Mouse (Mus musculus) regulatory T cell (primary cell): ENCODE results near the gene Olig1.
"Not testable (repeated sequence)": the region's sequence is repeated elsewhere in the genome, so short reads cannot be mapped to it uniquely, and the experiment has no call there.

ENCODE experiments used
- in situ Hi-C: fragments of 300-600 bp; cut with MboI, MseI; formaldehyde crosslinking; loops from one replicate; pipeline ENCODE4 v1.15.1; 2025; ENCODE audit warnings: high pct_unique_total_duplicates

Olig1 gene

GRCm38 (mm10) chr16:91239024-91239423 is 30.5 kb upstream of the Olig1 start:
- in situ Hi-C loops: loop anchor here (5.0 kb wide), 1 partner anchor 812 kb away; no protein-coding TSS in a partner anchor

- in situ Hi-C loops: no loop called here
Observed at GRCm38 (mm10) chr16:91246292-91246691, 23.3 kb upstream of the Olig1 start.

DNA sequence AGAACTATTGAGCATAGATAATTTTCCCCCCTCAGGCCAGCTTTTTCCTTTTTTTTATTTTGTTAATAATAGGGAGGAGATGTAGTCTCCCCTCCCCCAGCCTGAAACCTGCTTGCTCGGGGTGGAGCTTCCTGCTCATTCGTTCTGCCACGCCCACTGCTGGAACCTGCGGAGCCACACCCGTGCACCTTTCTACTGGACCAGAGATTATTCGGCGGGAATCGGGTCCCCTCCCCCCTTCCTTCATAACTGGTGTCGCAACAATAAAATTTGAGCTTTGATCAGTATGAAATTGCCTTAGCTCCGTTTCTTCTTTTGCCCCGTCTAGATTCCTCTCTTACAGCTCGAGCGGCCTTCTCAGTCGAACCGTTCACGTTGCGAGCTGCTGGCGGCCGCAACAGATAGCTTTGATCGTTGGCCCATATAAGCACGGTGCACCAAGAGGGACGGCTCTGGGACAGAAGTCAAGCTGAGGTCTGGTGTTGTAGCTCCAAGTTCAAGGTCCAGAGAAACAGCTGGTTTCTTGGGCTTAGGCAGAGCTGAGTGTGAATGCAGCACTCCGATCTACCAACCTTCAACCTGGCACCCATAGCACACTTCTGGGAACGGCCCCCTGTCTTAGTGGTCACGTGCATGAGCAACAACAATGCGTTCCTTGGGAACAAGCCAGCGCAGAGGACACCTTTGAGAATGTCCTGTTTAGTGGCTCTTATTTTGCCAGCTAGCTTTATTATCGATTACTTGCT is 14.0 kb upstream of the Olig1 start:
- in situ Hi-C loops: not testable (repeated sequence)

- in situ Hi-C loops: no loop called here
Observed at GRCm38 (mm10) chr16:91258956-91259355, 10.6 kb upstream of the Olig1 start.

- in situ Hi-C loops: no loop called here
Observed at GRCm38 (mm10) chr16:91260861-91261260, 8.7 kb upstream of the Olig1 start.

DNA sequence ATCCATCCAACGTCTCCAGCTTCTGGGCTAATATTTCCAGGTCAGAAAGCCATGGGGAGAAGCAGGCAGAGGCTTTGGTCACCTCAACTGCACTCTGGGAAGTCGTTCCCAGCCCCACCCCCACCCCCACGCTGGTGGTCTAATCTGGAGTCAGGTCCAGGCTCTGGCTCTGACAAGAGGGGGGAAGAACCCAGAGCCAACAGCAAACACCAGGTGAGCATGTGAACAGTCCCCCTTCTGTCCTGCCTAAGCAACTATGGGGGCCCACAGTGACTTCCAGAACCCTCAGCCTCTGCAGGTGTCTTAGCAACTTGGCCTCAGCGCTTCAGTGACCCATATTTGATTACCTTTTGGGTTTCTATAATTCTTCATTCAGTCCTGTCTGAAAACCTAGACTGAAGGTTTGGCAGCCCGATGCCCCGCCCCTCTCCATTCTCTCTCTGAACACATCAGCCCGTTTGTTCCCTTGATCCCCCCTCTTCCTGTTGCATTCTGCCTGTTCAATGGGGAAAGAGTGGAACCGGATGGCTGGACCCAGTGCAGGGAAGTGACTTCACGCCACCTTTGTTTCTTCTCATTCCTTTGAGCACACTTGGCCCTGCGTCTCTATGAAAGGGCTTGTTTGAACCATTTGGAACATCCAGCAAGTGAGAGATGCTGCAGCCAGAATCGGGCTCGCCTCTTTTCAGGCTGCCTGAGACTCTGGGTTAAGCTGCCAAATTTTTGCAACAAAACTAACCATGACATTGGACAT is 6.9 kb upstream of the Olig1 start:
- in situ Hi-C loops: no loop called here

GRCm38 (mm10) chr16:91265972-91266371 is 3.6 kb upstream of the Olig1 start:
- in situ Hi-C loops: no loop called here

GRCm38 (mm10) chr16:91268724-91269452 is 684 bp upstream of the Olig1 start:
- in situ Hi-C loops: no loop called here

- in situ Hi-C loops: no loop called here
Observed at GRCm38 (mm10) chr16:91270212-91270971, 820 bp downstream of the Olig1 start.

DNA sequence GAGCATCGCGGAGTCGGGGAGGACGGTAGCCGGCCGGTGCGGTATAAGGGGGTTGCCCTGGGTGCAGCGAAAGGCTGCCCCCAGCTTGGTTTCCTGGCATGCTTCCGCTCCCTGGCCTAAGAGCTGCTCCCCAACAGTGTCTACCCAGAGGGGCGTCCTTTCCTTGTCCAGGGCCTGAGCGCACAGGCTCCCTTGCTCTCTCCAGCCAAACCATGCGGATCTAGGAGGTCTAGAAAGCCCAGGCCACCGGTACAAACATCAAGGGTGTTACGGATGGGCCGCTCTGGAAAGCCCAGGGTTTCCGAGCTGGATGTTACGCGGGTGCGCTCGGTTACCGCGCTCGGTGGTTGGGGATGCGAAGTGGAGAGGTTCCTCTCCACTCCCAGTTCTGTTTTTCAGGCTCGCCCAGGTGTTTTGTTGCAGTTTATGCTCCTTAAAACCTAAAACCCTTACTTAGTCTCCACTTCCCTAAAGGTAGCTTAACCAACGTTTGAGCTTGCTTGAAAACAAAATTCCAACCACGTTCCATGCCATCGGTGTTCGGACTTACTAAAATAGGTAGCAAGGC is 1.5 kb downstream of the Olig1 start:
- in situ Hi-C loops: no loop called here

DNA sequence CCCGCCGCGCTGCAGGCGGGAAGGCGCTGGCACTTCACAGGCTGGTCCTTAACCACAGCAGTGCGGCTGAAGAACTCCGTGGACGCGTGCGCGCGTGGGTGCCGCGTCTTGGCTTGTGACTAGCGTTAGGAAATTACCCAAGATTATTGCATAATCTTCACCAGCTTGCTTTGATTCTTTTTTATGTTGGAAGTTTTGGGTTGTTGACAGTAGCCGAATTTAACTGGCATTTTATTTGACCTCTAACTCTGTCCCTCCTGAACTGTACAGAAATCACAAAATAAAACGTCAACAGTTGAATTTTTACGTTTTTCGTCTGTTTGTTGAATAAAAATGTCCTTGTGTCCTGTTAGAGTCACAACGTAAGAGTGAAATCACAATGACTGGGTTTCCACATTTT is 2.1 kb downstream of the Olig1 start:
- in situ Hi-C loops: no loop called here

GRCm38 (mm10) chr16:91280516-91280915 is 10.9 kb downstream of the Olig1 start:
- in situ Hi-C loops: no loop called here

DNA sequence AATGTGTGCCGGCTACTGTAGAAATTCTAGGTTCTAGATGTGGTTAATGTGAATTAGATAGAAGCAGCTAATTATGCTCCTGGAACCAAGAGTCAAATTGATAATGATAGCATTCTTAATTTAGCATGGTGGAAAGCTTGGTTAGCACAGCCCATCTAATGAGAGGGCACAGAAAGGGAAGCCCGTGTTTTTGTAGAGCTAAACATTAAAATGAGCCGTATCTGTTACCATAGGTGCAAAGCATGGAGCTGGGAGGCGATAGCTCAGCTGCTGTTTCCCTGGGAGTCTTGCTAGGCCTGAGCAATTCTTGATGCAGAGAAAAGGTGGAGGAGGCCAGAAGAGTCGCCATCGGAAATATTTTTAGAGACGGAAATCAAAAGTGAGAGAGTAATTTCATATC is 22.5 kb downstream of the Olig1 start:
- in situ Hi-C loops: no loop called here

DNA sequence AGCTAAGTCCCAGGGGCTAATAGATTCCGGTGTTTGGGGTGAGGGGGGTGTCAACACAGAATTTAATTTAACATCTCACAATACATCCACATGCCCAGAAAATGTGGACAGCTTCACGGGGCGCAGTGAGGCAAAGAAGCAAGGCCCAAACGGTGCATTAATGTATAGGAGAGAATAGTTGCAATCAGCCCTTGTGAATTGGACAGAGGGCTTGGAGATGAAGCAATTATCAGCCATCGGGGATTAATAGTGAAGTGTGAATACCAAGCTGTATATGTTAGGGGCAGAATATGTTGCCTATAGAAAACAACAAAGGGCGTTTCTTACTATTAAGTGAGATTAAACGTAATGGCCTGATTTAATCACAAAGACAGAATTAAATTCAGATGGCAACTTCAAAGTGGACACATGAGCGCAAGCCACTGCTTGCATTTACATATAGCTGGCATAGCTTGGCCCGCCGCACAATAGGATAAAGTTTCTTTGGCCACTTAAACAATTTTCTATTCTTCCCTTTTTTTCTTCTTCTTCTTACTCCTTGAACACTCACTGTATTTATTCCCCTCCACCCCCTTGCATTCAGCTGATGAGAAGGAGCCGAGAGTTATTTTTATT is 23.3 kb downstream of the Olig1 start:
- in situ Hi-C loops: no loop called here

- in situ Hi-C loops: no loop called here
Observed at GRCm38 (mm10) chr16:91297726-91298125, 28.2 kb downstream of the Olig1 start.

GRCm38 (mm10) chr16:91299412-91299811 is 29.8 kb downstream of the Olig1 start:
- in situ Hi-C loops: no loop called here

DNA sequence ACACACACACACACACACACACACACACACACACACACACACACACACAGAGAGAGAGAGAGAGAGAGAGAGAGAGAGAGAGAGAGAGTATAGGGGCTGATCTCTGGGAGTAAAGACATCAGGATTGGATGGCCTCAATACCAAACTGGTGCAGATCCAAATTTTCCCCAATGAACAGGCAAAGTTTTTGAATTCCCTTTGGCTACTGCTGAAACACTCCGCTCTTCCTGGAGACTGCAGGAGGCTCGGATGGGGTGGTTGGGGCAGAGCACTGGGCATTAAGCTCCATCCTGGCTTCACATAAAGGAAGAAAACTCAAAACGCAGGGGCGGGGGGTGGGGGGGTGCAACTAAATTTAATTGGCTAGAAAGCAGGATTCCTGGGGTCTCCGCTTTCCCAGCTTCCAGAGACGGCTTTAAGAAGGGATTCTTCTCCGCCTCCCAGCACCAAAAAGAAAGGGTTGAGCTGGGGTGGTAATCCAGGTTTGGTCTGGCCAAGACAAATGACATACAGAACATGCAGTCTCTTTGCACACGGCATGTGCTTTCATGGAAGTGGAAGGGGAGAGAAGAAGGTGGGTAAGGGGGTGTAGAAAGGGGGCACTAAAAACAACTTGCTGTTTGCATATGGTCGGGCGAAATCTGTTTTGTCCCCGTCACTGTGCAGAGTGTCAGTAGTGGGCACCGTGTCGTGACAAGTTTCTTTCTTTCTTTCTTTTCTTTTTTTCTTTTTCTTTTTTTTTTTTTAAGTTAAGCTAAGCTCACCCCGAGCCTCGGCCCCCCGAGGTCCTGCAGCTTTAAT is 31.3 kb downstream of the Olig1 start:
- in situ Hi-C loops: no loop called here

GRCm38 (mm10) chr16:91301454-91301853 is 31.9 kb downstream of the Olig1 start:
- in situ Hi-C loops: no loop called here

DNA sequence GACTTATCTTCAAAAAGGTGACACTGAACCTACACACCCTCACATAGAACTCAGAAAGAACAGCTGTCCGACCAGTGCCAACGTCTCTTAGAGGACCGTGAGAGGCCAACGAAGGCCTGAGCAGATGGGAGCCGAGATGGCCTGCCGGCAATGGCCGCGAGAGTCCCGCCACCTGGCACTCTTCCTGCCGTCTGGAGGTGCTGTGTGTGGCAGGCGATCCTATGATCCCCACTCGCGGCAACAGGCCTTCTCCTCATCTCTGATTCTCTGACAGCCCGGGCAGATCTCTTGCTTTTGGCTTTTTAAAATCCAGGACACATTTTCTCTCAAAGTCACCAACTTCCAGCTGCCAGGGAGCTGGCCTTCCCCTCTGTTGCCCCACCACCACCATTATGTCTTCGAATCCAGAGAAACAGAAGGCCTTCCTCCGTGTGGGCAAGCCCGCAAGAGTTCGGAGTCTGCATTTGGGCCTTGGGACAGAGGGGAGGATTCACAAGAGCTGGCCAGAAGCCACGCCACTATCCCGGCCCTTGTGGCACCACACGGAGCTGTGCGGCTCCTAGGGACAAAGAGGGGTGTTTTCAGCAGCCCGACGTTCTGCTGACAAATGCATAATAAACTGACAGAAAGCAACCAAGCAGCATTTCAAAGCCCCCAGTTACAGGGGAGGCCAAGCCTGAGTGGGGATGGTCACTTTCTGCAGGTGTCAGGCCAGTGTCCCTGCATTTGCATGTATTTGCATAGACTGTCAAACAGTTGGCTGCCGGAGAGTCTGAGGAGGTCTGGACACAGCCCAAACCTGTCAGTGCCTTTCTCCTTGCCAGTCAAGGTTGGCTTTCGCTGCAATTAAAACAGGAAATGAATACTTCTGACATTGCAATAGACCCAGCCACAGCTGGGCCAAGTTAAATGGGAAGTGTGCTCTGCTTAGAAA is 34.5 kb downstream of the Olig1 start:
- in situ Hi-C loops: no loop called here
